Mouse (Mus musculus) CH12.LX (cell line): Measurements from ENCODE around the gene Olfr120. TPM values are rescaled to one million over a fixed set of nuclear protein-coding genes. Genes with fewer than 3 reads are reported as not detected.
"Not testable (repeated sequence)": the region's sequence is repeated elsewhere in the genome, so short reads cannot be mapped to it uniquely, and the experiment has no call there.

ENCODE experiments used
- DNase-seq: peaks from one replicate; pipeline ENCODE4 v3.0.0-alpha.2; 2013; ENCODE audit errors: extremely low read depth
- H3K27ac ChIP-seq: 2 replicates; pipeline ENCODE4 v1.5.1; 2012; ENCODE audit warnings: low read depth, mild to moderate bottlenecking, control low read depth, moderate library complexity; ENCODE audit not compliant: insufficient read depth
- H3K27me3 ChIP-seq: replicated peaks from 2 replicates; pipeline ENCODE3; 2012; ENCODE audit warnings: inconsistent platforms
- H3K36me3 ChIP-seq, 2 experiments: replicated peaks in 1 of 2; 2 replicates each; pipeline versions ENCODE3 to v1.6.1; 2012; ENCODE audit warnings: inconsistent platforms in 1 of 2, low read length in 1 of 2, mild to moderate bottlenecking in 1 of 2, mixed read lengths in 1 of 2, moderate library complexity in 1 of 2; ENCODE audit not compliant: control insufficient read depth in 1 of 2, insufficient read depth in 1 of 2
- H3K4me1 ChIP-seq, 2 experiments: 2 replicates each; pipeline ENCODE4 v1.6.1; 2012; ENCODE audit warnings: inconsistent platforms in 1 of 2, moderate library complexity in 1 of 2; ENCODE audit not compliant: insufficient read depth in 2 of 2, control insufficient read depth in 1 of 2
- H3K4me2 ChIP-seq: 2 replicates; pipeline ENCODE4 v1.6.1; 2012; ENCODE audit warnings: low read depth, mild to moderate bottlenecking, control low read depth; ENCODE audit not compliant: poor library complexity, insufficient read depth, severe bottlenecking
- H3K4me3 ChIP-seq, 3 experiments: fragments of 150-350 bp in 1 of 3; sonication (generic) in 1 of 3; replicated peaks in 1 of 3; 2 replicates each; pipeline versions ENCODE3 to v1.5.1; 2011 to 2012; ENCODE audit warnings: low read depth in 2 of 3, low read length in 2 of 3, mild to moderate bottlenecking in 2 of 3, moderate library complexity in 2 of 3, control low read depth in 1 of 3, improper control_type of control experiment in 1 of 3, inconsistent platforms in 1 of 3, mixed read lengths in 1 of 3; ENCODE audit not compliant: poor library complexity in 1 of 3
- H3K79me2 ChIP-seq: replicated peaks from 2 replicates; pipeline ENCODE4 v1.6.1; 2012; ENCODE audit warnings: mild to moderate bottlenecking, moderate library complexity; ENCODE audit not compliant: control insufficient read depth, poor library complexity, insufficient read depth, severe bottlenecking; ENCODE audit errors: extremely low read depth
- H3K9ac ChIP-seq: 2 replicates; pipeline ENCODE4 v1.6.1; 2012; ENCODE audit warnings: low read depth, mild to moderate bottlenecking, control low read depth, moderate library complexity; ENCODE audit not compliant: insufficient read depth
- H3K9me3 ChIP-seq: replicated peaks from 2 replicates; pipeline ENCODE3; 2012; ENCODE audit warnings: low read length, inconsistent platforms, mixed read lengths
- BHLHE40 ChIP-seq: IDR thresholded peaks from 2 replicates; pipeline ENCODE4 v1.6.1; 2011; ENCODE audit warnings: mild to moderate bottlenecking, low read depth, low read length, improper control_type of control experiment
- CHD1 ChIP-seq: IDR thresholded peaks from 2 replicates; pipeline ENCODE4 v1.6.1; 2012; ENCODE audit warnings: low read depth, low read length, improper control_type of control experiment, inconsistent platforms
- CHD2 ChIP-seq: IDR thresholded peaks from 2 replicates; pipeline ENCODE4 v1.6.1; 2011; ENCODE audit warnings: low read length, improper control_type of control experiment
- E2F4 ChIP-seq: IDR thresholded peaks from 2 replicates; pipeline ENCODE4 v1.6.1; 2011; ENCODE audit warnings: low read depth, low read length, improper control_type of control experiment; ENCODE audit not compliant: insufficient replicate concordance
- GABPA ChIP-seq: IDR thresholded peaks from 2 replicates; pipeline ENCODE4 v1.6.1; 2012; ENCODE audit warnings: low read depth, low read length, improper control_type of control experiment, inconsistent platforms; ENCODE audit not compliant: insufficient replicate concordance
- HCFC1 ChIP-seq: IDR thresholded peaks from 2 replicates; pipeline ENCODE4 v1.6.1; 2012; ENCODE audit warnings: low read depth, mild to moderate bottlenecking, inconsistent platforms, low read length, improper control_type of control experiment
- JUN ChIP-seq: IDR thresholded peaks from 2 replicates; pipeline ENCODE4 v1.6.1; 2011; ENCODE audit warnings: low read depth, mild to moderate bottlenecking, low read length, improper control_type of control experiment, moderate library complexity; ENCODE audit not compliant: insufficient read depth
- KAT2A ChIP-seq: IDR thresholded peaks from 2 replicates; pipeline ENCODE4 v1.6.1; 2012; ENCODE audit warnings: low read length, improper control_type of control experiment, inconsistent platforms; ENCODE audit not compliant: insufficient replicate concordance
- MAFK ChIP-seq: IDR thresholded peaks from 2 replicates; pipeline ENCODE4 v1.6.1; 2011; ENCODE audit warnings: low read length, improper control_type of control experiment; ENCODE audit not compliant: insufficient replicate concordance
- MAX ChIP-seq: IDR thresholded peaks from 2 replicates; pipeline ENCODE4 v1.6.1; 2011; ENCODE audit warnings: low read length, improper control_type of control experiment
- MEF2A ChIP-seq: IDR thresholded peaks from 2 replicates; pipeline ENCODE4 v1.6.1; 2014; ENCODE audit warnings: low read depth, mild to moderate bottlenecking, inconsistent platforms, low read length, improper control_type of control experiment, borderline replicate concordance
- PAX5 ChIP-seq: IDR thresholded peaks from 2 replicates; pipeline ENCODE4 v1.6.1; 2012; ENCODE audit warnings: low read length, inconsistent platforms, mixed read lengths
- SIN3A ChIP-seq: IDR thresholded peaks from 2 replicates; pipeline ENCODE4 v1.6.1; 2012; ENCODE audit warnings: low read length, improper control_type of control experiment, inconsistent platforms
- ZC3H11A ChIP-seq: IDR thresholded peaks from 2 replicates; pipeline ENCODE4 v1.6.1; 2012; ENCODE audit warnings: low read depth, mild to moderate bottlenecking, inconsistent platforms, low read length, improper control_type of control experiment
- ZNF384 ChIP-seq: IDR thresholded peaks from 2 replicates; pipeline ENCODE4 v1.6.1; 2012; ENCODE audit warnings: low read depth, low read length, improper control_type of control experiment, inconsistent platforms
- dilution Hi-C: fragments of 300-500 bp; cut with MboI; formaldehyde crosslinking; loops from 2 replicates; pipeline ENCODE4 v1.14.3; 2020; ENCODE audit warnings: low sequenced_read_pairs; ENCODE audit not compliant: extremely low pct_unique_long_range_greater_than_20kb, extremely low pct_ligation_motif_present
- in situ Hi-C: fragments of 300-500 bp; cut with MboI; formaldehyde crosslinking; loops from 3 replicates; pipeline ENCODE4 v1.14.3; 2019; ENCODE audit warnings: low sequenced_read_pairs, low pct_ligation_motif_present, low pct_unique_long_range_greater_than_20kb, mixed read lengths
- polyA plus RNA-seq: library from polyadenylated mRNA; unstranded; fragments of >175 nt; gene quantifications from 2 replicates; pipeline ENCODE4 v1.2.1, GENCODE M21; 2012; ENCODE audit warnings: low read depth; ENCODE audit not compliant: insufficient read length
- total RNA-seq, 2 experiments: library from RNA; depleted of rRNA; stranded (reverse); fragments of 300-350 nt in 1 of 2; fragments of >200 nt in 1 of 2; gene quantifications; 2 replicates each; pipeline ENCODE4 v1.2.3; 2012 to 2014

Olfr120 gene
- total RNA-seq (2012; rRNA removed) (not detected in 2 replicates), total RNA-seq (2014; rRNA removed) (not detected in 2 replicates), polyA plus RNA-seq (not detected in 2 replicates)

DNA sequence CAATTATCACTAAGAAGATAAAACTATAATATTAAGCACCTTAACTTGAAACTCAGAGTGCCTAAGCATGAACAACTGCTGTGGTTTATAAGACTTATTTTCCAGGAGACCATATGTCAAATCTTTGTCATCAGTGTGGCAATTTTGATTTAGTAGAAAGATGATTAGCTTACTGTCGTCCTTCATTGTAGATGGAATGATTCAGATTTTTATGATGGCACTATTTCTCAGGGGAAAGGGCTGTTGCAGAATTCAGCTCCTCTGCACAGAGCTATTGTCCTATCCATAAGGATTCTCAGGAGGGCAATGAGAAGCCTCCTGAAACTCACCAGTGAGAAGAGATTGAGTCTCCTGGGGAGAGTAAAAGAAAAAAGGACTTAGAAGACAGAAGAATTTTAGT is at the start of gene Olfr120:
Gene Olfr120 (plus strand): TSS at position 301 of the 400 bp plus-strand sequence.
- H3K79me2 ChIP-seq = no peaks in the 10 kb centered on the region
- TF ChIP-seq CHD2 (no peak), MEF2A (no peak), KAT2A (no peak), JUN (no peak)
- TF ChIP-seq, all 38 proteins: peak for 0
- no peak within 1 kb of the TSS for H3K4me2 ChIP-seq
- H3K9ac ChIP-seq = no peak within 1 kb of the TSS
- no peak within 1 kb of the TSS for H3K4me3 ChIP-seq
- no peaks in the 10 kb centered on the region for H3K4me1 ChIP-seq
- DNase-seq = no peak
- H3K36me3 ChIP-seq = no peaks in the 10 kb centered on the region
- in situ Hi-C loops (no loop called here), dilution Hi-C loops (no loop called here)
- no peaks in the 10 kb centered on the region for H3K27me3 ChIP-seq
- H3K9me3 ChIP-seq = peaks cover 7% of the 10 kb centered on the region
- H3K27ac ChIP-seq = no peak within 1 kb of the TSS

DNA sequence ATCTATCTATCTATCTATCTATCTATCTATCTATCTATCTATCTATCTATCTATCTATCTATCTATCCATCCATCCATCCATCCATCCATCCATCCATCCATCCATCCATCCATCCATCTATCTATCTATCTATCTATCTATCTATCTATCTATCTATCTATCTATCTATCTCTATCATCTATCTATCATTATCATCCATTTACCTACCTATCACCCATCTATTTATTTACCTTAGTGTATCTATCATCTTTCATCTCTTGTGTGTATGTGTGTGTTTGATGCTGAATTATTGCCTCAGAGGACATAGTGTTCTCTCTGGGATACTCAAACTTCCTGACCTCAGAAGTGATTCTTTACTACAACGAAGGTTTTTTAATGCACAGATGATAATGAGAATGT is 25.3 kb upstream of the Olfr120 start, which contains the start of gene Olfr119:
Gene Olfr119 (plus strand): TSS at position 301 of the 400 bp plus-strand sequence.
- H3K4me2 ChIP-seq, DNase-seq, H3K27me3 ChIP-seq, H3K4me3 ChIP-seq, H3K27ac ChIP-seq, H3K36me3 ChIP-seq, dilution Hi-C loops, in situ Hi-C loops, H3K9me3 ChIP-seq, H3K9ac ChIP-seq, H3K4me1 ChIP-seq, H3K79me2 ChIP-seq: not testable (repeated sequence)

DNA sequence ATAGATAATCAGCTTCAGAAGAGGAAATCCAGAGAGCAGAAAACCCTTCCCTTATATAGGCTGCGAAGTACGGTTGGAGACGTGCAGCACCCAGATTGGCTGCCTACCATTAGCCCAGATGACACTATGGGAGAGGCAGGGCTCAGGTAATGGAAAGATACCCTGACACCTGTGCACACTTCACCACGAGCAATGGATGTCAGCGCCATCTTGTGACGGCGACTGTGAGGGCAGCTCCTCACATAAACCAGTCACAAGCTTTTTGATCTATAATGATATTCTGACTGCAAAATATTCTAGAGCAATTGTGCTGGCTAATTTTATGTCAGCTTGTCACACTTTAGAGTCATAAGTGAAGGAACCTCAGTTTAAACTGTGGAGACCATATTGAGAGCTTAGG is 16.5 kb downstream of the Olfr120 start:
- TF ChIP-seq GABPA = no peak
- Histone ChIP-seq H3K27ac (no peak overlapping the region), H3K4me2 (no peak overlapping the region), H3K9ac (no peak overlapping the region), H3K79me2 (no peaks in the 10 kb centered on the region), H3K9me3 (no peaks in the 10 kb centered on the region), H3K36me3 (no peaks in the 10 kb centered on the region), H3K4me1 (no peaks in the 10 kb centered on the region), H3K4me3 (no peak overlapping the region), H3K27me3 (no peaks in the 10 kb centered on the region)
- dilution Hi-C loops = no loop called here
- DNase-seq = no peak
- in situ Hi-C loops = no loop called here

DNA sequence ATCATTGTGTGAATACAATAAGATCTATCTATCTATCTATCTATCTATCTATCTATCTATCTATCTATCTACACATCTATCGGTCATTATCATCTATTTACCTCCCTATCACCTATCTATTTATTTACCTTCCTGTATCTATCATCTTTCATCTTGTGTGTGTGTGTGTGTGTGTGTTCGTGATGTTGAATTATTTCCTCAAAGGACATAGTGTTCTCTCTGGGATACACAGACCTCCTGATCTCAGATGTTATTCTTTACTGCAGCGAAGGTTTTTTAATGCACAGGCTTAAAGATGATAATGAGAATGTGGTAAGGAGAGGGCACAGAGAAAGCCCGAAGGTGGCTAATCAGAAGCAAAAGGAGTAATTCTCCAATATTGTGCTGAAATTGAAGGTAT is 46.7 kb downstream of the Olfr120 start, which contains the start of gene Olfr122:
Gene Olfr122 (plus strand): TSS at position 301 of the 400 bp plus-strand sequence.
- H3K9ac ChIP-seq = no peak within 1 kb of the TSS
- H3K36me3 ChIP-seq = no peaks in the 10 kb centered on the region
- no peaks in the 10 kb centered on the region for H3K27me3 ChIP-seq
- dilution Hi-C loops = no loop called here
- DNase-seq = no peak
- no peak for TF ChIP-seq ZNF384
- TF ChIP-seq E2F4 = no peak
- TF ChIP-seq MAFK = no peak
- TF ChIP-seq BHLHE40 = no peak
- no peak for TF ChIP-seq SIN3A
- TF ChIP-seq GABPA = no peak
- no peak for TF ChIP-seq MAX
- TF ChIP-seq ZC3H11A = no peak
- no peak for TF ChIP-seq HCFC1
- no peak for TF ChIP-seq CHD1
- TF ChIP-seq PAX5 = no peak
- no peak for TF ChIP-seq KAT2A
- peaks cover 9% of the 10 kb centered on the region for H3K9me3 ChIP-seq
- in situ Hi-C loops = no loop called here
- H3K4me1 ChIP-seq = no peaks in the 10 kb centered on the region
- H3K4me3 ChIP-seq = no peak within 1 kb of the TSS
- no peak within 1 kb of the TSS for H3K4me2 ChIP-seq
- no peaks in the 10 kb centered on the region for H3K79me2 ChIP-seq
- H3K27ac ChIP-seq = no peak within 1 kb of the TSS
